Mouse (Mus musculus): ENCODE results near the gene Snapin. TPM values are rescaled to one million over a fixed set of nuclear protein-coding genes. Genes with fewer than 3 reads are reported as not detected.

The Snapin gene
- polyA plus RNA-seq, 1 experiment, result 65.1 TPM

- TF ChIP-seq EP300 (IDR thresholded peaks at IDR 0.05; ENCODE audit: insufficient read depth, low read depth, low read length) (no peak), POLR2A (IDR thresholded peaks at IDR 0.05; ENCODE audit: insufficient read depth, low read length) (no peak), CTCF (IDR thresholded peaks at IDR 0.05; ENCODE audit: low read depth, low read length) (no peak)
- Histone ChIP-seq H3K27me3 (ENCODE audit: control insufficient read depth, insufficient read depth, low read length, poor library complexity, severe bottlenecking) (no peaks in the 10 kb centered on the region), H3K4me1 (ENCODE audit: control insufficient read depth, insufficient read depth, low read length) (peaks cover 5% of the 10 kb centered on the region), H3K9me3 (replicated peaks; ENCODE audit: control insufficient read depth, insufficient read depth, low read length, poor library complexity, severe bottlenecking) (no peaks in the 10 kb centered on the region), H3K9ac (ENCODE audit: low read depth, poor library complexity, severe bottlenecking) (no peak overlapping the region), H3K27ac (ENCODE audit: insufficient read depth, low read length) (no peak overlapping the region), H3K36me3 (ENCODE audit: control insufficient read depth, insufficient read depth, low read length, poor library complexity, severe bottlenecking) (no peaks in the 10 kb centered on the region), H3K4me3 (ENCODE audit: low read depth, low read length) (peak overlapping the region; percentile 48)
Observed at GRCm38 (mm10) chr3:90515242-90515641, 24.4 kb upstream of the Snapin start.

GRCm38 (mm10) chr3:90514691-90515090 is 23.9 kb upstream of the Snapin start:
- TF ChIP-seq POLR2A (IDR thresholded peaks at IDR 0.05; ENCODE audit: insufficient read depth, low read length), result no peak
- peak; percentile 56 for TF ChIP-seq EP300 (IDR thresholded peaks at IDR 0.05; ENCODE audit: insufficient read depth, low read depth, low read length)
- H3K36me3 ChIP-seq (ENCODE audit: control insufficient read depth, insufficient read depth, low read length, poor library complexity, severe bottlenecking), result no peaks in the 10 kb centered on the region
- peak overlapping the region; percentile 48 for H3K4me3 ChIP-seq (ENCODE audit: low read depth, low read length)
- H3K27ac ChIP-seq (ENCODE audit: insufficient read depth, low read length), result no peak overlapping the region
- H3K9me3 ChIP-seq (replicated peaks; ENCODE audit: control insufficient read depth, insufficient read depth, low read length, poor library complexity, severe bottlenecking), result no peaks in the 10 kb centered on the region
- H3K27me3 ChIP-seq (ENCODE audit: control insufficient read depth, insufficient read depth, low read length, poor library complexity, severe bottlenecking), result no peaks in the 10 kb centered on the region
- no peak overlapping the region for H3K9ac ChIP-seq (ENCODE audit: low read depth, poor library complexity, severe bottlenecking)
- H3K4me1 ChIP-seq (ENCODE audit: control insufficient read depth, insufficient read depth, low read length), result peaks cover 5% of the 10 kb centered on the region

- H3K9me3 ChIP-seq (replicated peaks; ENCODE audit: control insufficient read depth, insufficient read depth, low read length, poor library complexity, severe bottlenecking), result no peaks in the 10 kb centered on the region
- peaks cover 5% of the 10 kb centered on the region for H3K4me1 ChIP-seq (ENCODE audit: control insufficient read depth, insufficient read depth, low read length)
- peak within 1 kb of the TSS; percentile 55 for H3K4me3 ChIP-seq (ENCODE audit: low read depth, low read length)
- H3K9ac ChIP-seq (ENCODE audit: low read depth, poor library complexity, severe bottlenecking), result peak within 1 kb of the TSS; percentile 9; the same call in 1 of the 2 replicates
- H3K36me3 ChIP-seq (ENCODE audit: control insufficient read depth, insufficient read depth, low read length, poor library complexity, severe bottlenecking), result no peaks in the 10 kb centered on the region
- H3K27me3 ChIP-seq (ENCODE audit: control insufficient read depth, insufficient read depth, low read length, poor library complexity, severe bottlenecking), result no peaks in the 10 kb centered on the region
- TF ChIP-seq CTCF (IDR thresholded peaks at IDR 0.05; ENCODE audit: low read depth, low read length), result peak; percentile 42
- TF ChIP-seq EP300 (IDR thresholded peaks at IDR 0.05; ENCODE audit: insufficient read depth, low read depth, low read length), result no peak
- no peak within 1 kb of the TSS for H3K27ac ChIP-seq (ENCODE audit: insufficient read depth, low read length)
Observed at GRCm38 (mm10) chr3:90513796-90514590, 23.2 kb upstream of the Snapin start, which contains the start of the genes S100a1 and S100a13. Gene S100a1 (minus strand): TSS chr3:90514392. Gene S100a13 (plus strand): TSS chr3:90514435.

- Histone ChIP-seq H3K27me3 (ENCODE audit: control insufficient read depth, insufficient read depth, low read length, poor library complexity, severe bottlenecking) (no peaks in the 10 kb centered on the region), H3K27ac (ENCODE audit: insufficient read depth, low read length) (no peak overlapping the region), H3K9ac (ENCODE audit: low read depth, poor library complexity, severe bottlenecking) (0 out of 2 replicates have a peak overlapping the region, but pooled peaks have one; percentile 9), H3K36me3 (ENCODE audit: control insufficient read depth, insufficient read depth, low read length, poor library complexity, severe bottlenecking) (peaks cover under 1% of the 10 kb centered on the region; the same call in 1 of the 2 replicates), H3K9me3 (replicated peaks; ENCODE audit: control insufficient read depth, insufficient read depth, low read length, poor library complexity, severe bottlenecking) (no peaks in the 10 kb centered on the region), H3K4me3 (ENCODE audit: low read depth, low read length) (peak overlapping the region; percentile 55), H3K4me1 (ENCODE audit: control insufficient read depth, insufficient read depth, low read length) (peaks cover 5% of the 10 kb centered on the region)
- TF ChIP-seq EP300 (IDR thresholded peaks at IDR 0.05; ENCODE audit: insufficient read depth, low read depth, low read length) (peak; percentile 68; the same call in 1 of the 2 replicates), CTCF (IDR thresholded peaks at IDR 0.05; ENCODE audit: low read depth, low read length) (no peak), POLR2A (IDR thresholded peaks at IDR 0.05; ENCODE audit: insufficient read depth, low read length) (no peak)
Observed at GRCm38 (mm10) chr3:90512948-90513642, 22.3 kb upstream of the Snapin start.

- TF ChIP-seq POLR2A (IDR thresholded peaks at IDR 0.05; ENCODE audit: insufficient read depth, low read length) (no peak), EP300 (IDR thresholded peaks at IDR 0.05; ENCODE audit: insufficient read depth, low read depth, low read length) (no peak), CTCF (IDR thresholded peaks at IDR 0.05; ENCODE audit: low read depth, low read length) (no peak)
- Histone ChIP-seq H3K9me3 (replicated peaks; ENCODE audit: control insufficient read depth, insufficient read depth, low read length, poor library complexity, severe bottlenecking) (no peaks in the 10 kb centered on the region), H3K9ac (ENCODE audit: low read depth, poor library complexity, severe bottlenecking) (no peak overlapping the region), H3K4me3 (ENCODE audit: low read depth, low read length) (no peak overlapping the region), H3K27ac (ENCODE audit: insufficient read depth, low read length) (no peak overlapping the region), H3K27me3 (ENCODE audit: control insufficient read depth, insufficient read depth, low read length, poor library complexity, severe bottlenecking) (no peaks in the 10 kb centered on the region), H3K4me1 (ENCODE audit: control insufficient read depth, insufficient read depth, low read length) (peaks cover 3% of the 10 kb centered on the region), H3K36me3 (ENCODE audit: control insufficient read depth, insufficient read depth, low read length, poor library complexity, severe bottlenecking) (peaks cover 9% of the 10 kb centered on the region)
Observed at GRCm38 (mm10) chr3:90512276-90512675, 21.4 kb upstream of the Snapin start.

- H3K27me3 ChIP-seq (ENCODE audit: control insufficient read depth, insufficient read depth, low read length, poor library complexity, severe bottlenecking), result no peaks in the 10 kb centered on the region
- peaks cover 34% of the 10 kb centered on the region for H3K36me3 ChIP-seq (ENCODE audit: control insufficient read depth, insufficient read depth, low read length, poor library complexity, severe bottlenecking)
- H3K9me3 ChIP-seq (replicated peaks; ENCODE audit: control insufficient read depth, insufficient read depth, low read length, poor library complexity, severe bottlenecking), result no peaks in the 10 kb centered on the region
- peak overlapping the region; percentile 82 for H3K27ac ChIP-seq (ENCODE audit: insufficient read depth, low read length)
- no peak overlapping the region for H3K4me3 ChIP-seq (ENCODE audit: low read depth, low read length)
- H3K4me1 ChIP-seq (ENCODE audit: control insufficient read depth, insufficient read depth, low read length), result no peaks in the 10 kb centered on the region
- peak overlapping the region; percentile 61 for H3K9ac ChIP-seq (ENCODE audit: low read depth, poor library complexity, severe bottlenecking)
- TF ChIP-seq POLR2A (IDR thresholded peaks at IDR 0.05; ENCODE audit: insufficient read depth, low read length) (no peak), EP300 (IDR thresholded peaks at IDR 0.05; ENCODE audit: insufficient read depth, low read depth, low read length) (no peak), CTCF (IDR thresholded peaks at IDR 0.05; ENCODE audit: low read depth, low read length) (no peak)
Observed at GRCm38 (mm10) chr3:90509747-90510123, 18.9 kb upstream of the Snapin start.
